Mouse (Mus musculus): Measurements from ENCODE around the gene Faf1. TPM values are rescaled to one million over a fixed set of nuclear protein-coding genes. Genes with fewer than 3 reads are reported as not detected.

Faf1 gene
- total and polyA plus RNA-seq, 2 experiments from 2014 or later, result 33.3 to 55.2 TPM

DNA sequence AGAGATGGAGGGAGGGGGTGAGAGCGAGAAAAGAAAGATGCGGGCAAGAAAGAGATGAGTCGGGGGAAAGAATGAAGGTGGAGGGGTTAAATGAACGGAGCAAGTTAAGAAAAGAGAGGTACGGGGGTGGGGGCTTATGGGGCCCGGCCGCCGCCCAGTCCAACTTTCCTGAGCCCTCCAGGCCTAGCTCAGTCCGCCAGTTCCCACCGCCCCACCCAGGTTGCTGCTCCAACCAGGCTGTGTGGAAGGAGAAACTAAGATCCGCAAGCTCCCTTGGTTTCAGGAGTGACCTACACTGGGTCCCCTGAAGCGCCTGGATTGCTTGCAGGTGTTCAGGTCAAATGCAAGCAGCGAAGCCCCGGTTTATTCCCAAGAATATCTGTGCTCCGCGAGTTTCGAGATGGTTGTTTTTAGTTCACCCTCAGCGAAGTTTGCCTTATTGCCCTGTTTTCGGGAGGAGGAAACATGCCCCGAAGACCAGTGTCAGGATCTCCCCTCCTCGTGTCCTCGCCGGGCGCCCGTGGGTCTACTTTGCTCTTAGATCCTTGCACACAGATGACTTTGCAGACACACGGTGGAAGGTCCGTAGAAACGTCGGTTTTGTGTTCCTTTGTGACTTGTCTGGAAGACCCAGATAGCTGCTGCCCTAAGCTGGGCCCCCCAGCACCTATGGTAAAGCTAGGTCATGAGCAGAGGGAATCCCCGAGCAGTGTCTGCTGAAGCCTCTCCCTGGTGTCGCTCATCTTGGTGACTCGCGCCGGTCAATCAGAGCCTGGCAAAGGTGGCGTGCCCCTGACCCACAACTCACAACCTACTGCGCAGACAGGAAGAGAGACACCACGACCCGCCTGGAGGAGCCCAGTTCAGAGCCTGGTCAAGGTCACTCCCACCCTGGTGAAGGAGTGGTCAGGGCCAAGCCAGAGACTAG, 308.4 kb downstream of the Faf1 start:
- Histone ChIP-seq H3K4me3 (ENCODE audit: low read depth, low read length) (peak overlapping the region; percentile 36; the same call in 1 of the 2 replicates), H3K27me3 (ENCODE audit: insufficient read depth, low read length) (peaks cover 32% of the 10 kb centered on the region), H3K27ac (ENCODE audit: low read depth, low read length) (no peak overlapping the region), H3K4me1 (ENCODE audit: insufficient read depth) (no peaks in the 10 kb centered on the region), H3K9me3 (ENCODE audit: low read length) (no peaks in the 10 kb centered on the region), H3K4me2 (ENCODE audit: low read depth) (peak overlapping the region; percentile 29), H3K9ac (no peak overlapping the region), H3K36me3 (ENCODE audit: insufficient read depth) (no peaks in the 10 kb centered on the region)
- peak; percentile 36 for DNase-seq
- TF ChIP-seq CTCF (IDR thresholded peaks at IDR 0.05; ENCODE audit: low read depth), result no peak
- no peak for ATAC-seq
- WGBS, result 6% methylated on average over 38 of the region's 38 CpGs

DNA sequence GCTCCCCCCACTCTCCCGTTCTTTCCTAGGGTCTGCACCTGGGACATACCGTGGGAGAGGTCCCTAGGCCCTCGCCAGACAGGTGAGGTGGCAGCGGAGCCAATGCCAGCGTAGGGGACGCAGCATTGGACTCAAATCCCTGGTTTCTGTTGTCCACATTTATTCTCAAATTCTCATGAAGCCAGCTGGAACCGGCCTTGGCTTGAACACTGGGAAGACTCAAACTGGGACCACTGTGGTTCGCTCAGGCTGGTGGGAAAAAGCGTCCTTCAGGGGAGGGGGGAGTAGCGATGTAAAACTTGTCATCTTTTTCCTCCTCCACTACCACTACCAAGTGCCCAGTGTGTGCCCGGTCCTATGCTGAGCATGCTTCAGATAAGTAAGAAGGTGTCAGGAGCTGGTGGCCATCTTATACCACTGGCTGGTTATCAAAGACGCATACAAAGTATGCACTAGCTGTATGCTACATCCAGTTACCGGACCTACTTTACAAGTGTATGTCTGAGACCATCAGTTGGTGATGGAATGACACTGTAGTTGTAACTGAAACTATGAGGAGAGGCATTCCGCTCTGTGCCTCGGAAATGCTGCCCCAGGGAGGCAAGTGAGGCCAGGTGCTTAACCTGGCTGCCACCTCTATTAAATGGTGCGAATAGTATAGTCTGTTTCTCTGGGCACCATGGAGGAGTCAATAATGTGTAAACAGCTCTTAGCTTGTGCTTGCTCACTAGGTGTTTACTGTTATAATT, 309.2 kb downstream of the Faf1 start:
- Histone ChIP-seq H3K4me3 (ENCODE audit: low read depth, low read length) (no peak overlapping the region), H3K27me3 (ENCODE audit: insufficient read depth, low read length) (peaks cover 30% of the 10 kb centered on the region), H3K36me3 (ENCODE audit: insufficient read depth) (no peaks in the 10 kb centered on the region), H3K9me3 (ENCODE audit: low read length) (no peaks in the 10 kb centered on the region), H3K9ac (no peak overlapping the region), H3K27ac (ENCODE audit: low read depth, low read length) (no peak overlapping the region), H3K4me2 (ENCODE audit: low read depth) (peak overlapping the region; percentile 29; the same call in 1 of the 2 replicates), H3K4me1 (ENCODE audit: insufficient read depth) (no peaks in the 10 kb centered on the region)
- peak; percentile 32 for DNase-seq
- ATAC-seq, result no peak
- no peak for TF ChIP-seq CTCF (IDR thresholded peaks at IDR 0.05; ENCODE audit: low read depth)
- WGBS, result 9% methylated on average over 16 of the region's 16 CpGs

DNA sequence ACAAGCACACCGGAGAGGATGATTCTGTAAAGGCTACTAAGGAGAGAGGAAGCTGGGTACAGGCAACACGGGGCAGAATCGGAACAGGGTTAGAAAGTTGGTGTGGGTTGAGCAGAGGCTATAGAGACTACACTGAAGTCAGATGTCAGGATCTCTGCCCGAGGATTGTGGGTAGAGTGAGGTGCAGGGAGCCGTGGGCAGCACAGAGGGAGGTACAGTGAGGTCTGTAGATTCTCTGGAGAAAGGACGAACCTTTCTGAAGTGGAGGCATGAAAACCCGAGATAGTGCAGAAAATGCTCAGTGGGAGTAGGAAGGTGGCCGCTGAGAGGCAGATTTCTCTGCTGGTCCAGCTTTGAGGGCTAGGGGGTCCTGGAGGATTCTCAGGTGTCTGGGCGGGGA, 309.9 kb downstream of the Faf1 start:
- no peak overlapping the region for H3K4me2 ChIP-seq (ENCODE audit: low read depth)
- H3K9me3 ChIP-seq (ENCODE audit: low read length), result no peaks in the 10 kb centered on the region
- TF ChIP-seq CTCF (IDR thresholded peaks at IDR 0.05; ENCODE audit: low read depth), result no peak
- peak; percentile 21 for DNase-seq
- peaks cover 26% of the 10 kb centered on the region for H3K27me3 ChIP-seq (ENCODE audit: insufficient read depth, low read length)
- H3K9ac ChIP-seq, result no peak overlapping the region
- H3K4me3 ChIP-seq (ENCODE audit: low read depth, low read length), result no peak overlapping the region
- ATAC-seq, result no peak
- WGBS, result 12% methylated on average over 9 of the region's 9 CpGs
- H3K27ac ChIP-seq (ENCODE audit: low read depth, low read length), result no peak overlapping the region
- H3K36me3 ChIP-seq (ENCODE audit: insufficient read depth), result no peaks in the 10 kb centered on the region
- H3K4me1 ChIP-seq (ENCODE audit: insufficient read depth), result no peaks in the 10 kb centered on the region

DNA sequence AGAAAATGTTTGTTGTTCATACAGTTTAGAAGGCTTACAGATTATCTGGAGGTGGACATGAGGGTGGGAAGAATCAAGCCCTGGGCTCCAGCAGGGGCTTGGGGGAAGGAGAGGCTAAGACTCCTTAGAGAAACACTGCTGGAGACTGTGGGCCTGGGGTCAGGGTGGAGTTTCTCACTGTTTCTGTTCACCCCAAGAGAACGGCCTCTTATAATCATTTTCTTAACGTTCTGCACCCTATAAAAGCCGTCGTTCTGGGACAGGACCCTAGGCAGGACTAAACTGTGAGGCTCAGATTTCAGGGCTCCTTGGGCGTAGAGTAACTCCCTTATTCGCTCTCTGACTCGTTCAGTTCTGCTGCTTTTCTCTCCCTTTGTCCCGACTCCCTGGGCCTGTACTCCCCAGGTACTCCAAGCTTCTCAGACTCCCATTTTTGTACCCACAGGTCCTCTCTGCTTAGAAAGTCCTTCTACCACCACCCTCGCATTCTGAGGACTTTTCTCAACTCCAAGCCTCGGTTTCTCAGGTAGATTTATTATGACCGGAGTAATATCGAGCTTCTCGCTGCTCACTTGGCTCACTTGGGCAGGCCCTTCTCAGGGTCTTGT, 310.5 kb downstream of the Faf1 start:
- TF ChIP-seq CTCF (IDR thresholded peaks at IDR 0.05; ENCODE audit: low read depth), result no peak
- Histone ChIP-seq H3K27me3 (ENCODE audit: insufficient read depth, low read length) (peaks cover 26% of the 10 kb centered on the region), H3K9me3 (ENCODE audit: low read length) (no peaks in the 10 kb centered on the region), H3K36me3 (ENCODE audit: insufficient read depth) (no peaks in the 10 kb centered on the region), H3K4me3 (ENCODE audit: low read depth, low read length) (no peak overlapping the region), H3K9ac (no peak overlapping the region), H3K4me1 (ENCODE audit: insufficient read depth) (no peaks in the 10 kb centered on the region), H3K27ac (ENCODE audit: low read depth, low read length) (no peak overlapping the region), H3K4me2 (ENCODE audit: low read depth) (no peak overlapping the region)
- ATAC-seq (no peak), DNase-seq (peak; percentile 17)
- WGBS, result 15% methylated on average over 13 of the region's 13 CpGs

DNA sequence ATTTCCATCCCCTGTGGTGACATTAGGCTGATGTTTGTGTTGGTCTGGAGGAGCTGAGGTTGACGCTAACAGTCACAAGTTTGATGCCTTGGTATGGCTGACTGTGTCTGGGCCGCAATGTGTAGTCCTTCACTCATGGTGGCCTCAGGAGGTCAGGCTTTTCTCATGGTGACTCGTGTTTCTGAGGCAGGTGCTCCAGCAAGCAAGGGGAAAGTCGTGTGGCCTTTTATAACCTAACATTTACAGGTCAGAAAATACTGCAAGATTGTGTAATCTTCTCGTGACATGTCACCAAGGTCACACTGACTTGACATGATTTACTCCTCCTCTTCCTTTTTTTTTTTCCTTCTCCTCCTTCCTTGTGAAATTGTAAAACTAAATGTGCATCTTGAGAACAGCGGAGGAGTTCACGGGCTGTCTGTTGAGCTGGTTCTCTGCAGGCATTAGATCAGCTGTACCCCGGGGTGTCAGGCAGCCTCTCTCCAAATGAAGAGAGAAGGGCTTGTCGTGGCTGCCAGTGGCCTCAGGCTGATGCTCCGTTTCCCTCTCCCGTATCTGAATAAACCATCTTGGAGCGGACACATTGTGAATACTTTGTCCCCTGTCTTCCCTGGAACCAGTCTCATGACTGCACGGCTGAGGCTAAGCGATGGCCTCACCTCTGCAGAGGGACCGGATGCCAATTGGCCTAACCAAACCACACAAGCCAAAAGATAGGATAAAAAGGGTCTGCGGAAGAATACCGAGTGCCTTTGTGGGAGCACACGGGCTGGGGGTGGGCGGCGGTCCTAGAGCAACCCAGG, 311.4 kb downstream of the Faf1 start:
- no peak overlapping the region for H3K27ac ChIP-seq (ENCODE audit: low read depth, low read length)
- TF ChIP-seq CTCF (IDR thresholded peaks at IDR 0.05; ENCODE audit: low read depth), result no peak
- peaks cover 26% of the 10 kb centered on the region for H3K27me3 ChIP-seq (ENCODE audit: insufficient read depth, low read length)
- H3K4me1 ChIP-seq (ENCODE audit: insufficient read depth), result no peaks in the 10 kb centered on the region
- H3K9me3 ChIP-seq (ENCODE audit: low read length), result no peaks in the 10 kb centered on the region
- no peak overlapping the region for H3K4me2 ChIP-seq (ENCODE audit: low read depth)
- no peak overlapping the region for H3K4me3 ChIP-seq (ENCODE audit: low read depth, low read length)
- ATAC-seq, result no peak
- no peaks in the 10 kb centered on the region for H3K36me3 ChIP-seq (ENCODE audit: insufficient read depth)
- no peak for DNase-seq
- WGBS, result 9% methylated on average over 20 of the region's 20 CpGs
- H3K9ac ChIP-seq, result no peak overlapping the region

DNA sequence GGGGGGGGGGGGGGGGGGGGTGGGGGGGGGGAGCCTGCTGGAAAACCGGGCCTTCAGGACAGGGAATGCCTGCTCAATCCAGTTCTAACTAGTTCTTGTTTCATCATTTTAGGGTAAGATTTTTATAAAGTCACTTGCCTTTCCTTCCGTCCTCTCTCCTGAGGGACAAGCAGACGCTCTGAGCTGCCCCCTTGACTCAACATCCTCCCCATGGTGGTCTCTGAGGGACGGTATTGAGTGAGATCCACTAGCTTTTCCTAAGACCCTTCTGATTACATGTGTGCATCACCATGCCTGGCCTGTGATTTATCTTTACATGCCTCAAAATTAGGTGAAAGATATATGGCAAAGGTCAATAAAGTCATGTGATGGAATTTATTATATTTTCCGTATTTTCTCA, 312.0 kb downstream of the Faf1 start:
- ATAC-seq, result no peak

More for the DNA sequence above, 312.0 kb downstream of the Faf1 start:
- no peak for DNase-seq
- WGBS, result 27% methylated on average over 5 of the region's 5 CpGs
- Histone ChIP-seq H3K36me3 (ENCODE audit: insufficient read depth) (no peaks in the 10 kb centered on the region), H3K9me3 (ENCODE audit: low read length) (no peaks in the 10 kb centered on the region), H3K27ac (ENCODE audit: low read depth, low read length) (no peak overlapping the region), H3K4me1 (ENCODE audit: insufficient read depth) (no peaks in the 10 kb centered on the region), H3K9ac (no peak overlapping the region), H3K4me2 (ENCODE audit: low read depth) (no peak overlapping the region), H3K4me3 (ENCODE audit: low read depth, low read length) (no peak overlapping the region), H3K27me3 (ENCODE audit: insufficient read depth, low read length) (peaks cover 26% of the 10 kb centered on the region)
- TF ChIP-seq CTCF (IDR thresholded peaks at IDR 0.05; ENCODE audit: low read depth), result no peak

Data from forebrain, postnatal 0 days (tissue).